Mouse (Mus musculus) MEL (cell line): Measurements from ENCODE around the gene Ube2g2.

Source experiments
- CTCF ChIP-seq, 3 experiments: IDR thresholded peaks in 2 of 3; conservative IDR thresholded peaks in 1 of 3; 2 replicates each; pipeline ENCODE4 v1.5.1; 2011 to 2012; ENCODE audit warnings: low read length in 3 of 3, low read depth in 2 of 3, mild to moderate bottlenecking in 2 of 3, improper control_type of control experiment in 1 of 3, inconsistent platforms in 1 of 3, mixed read lengths in 1 of 3, moderate library complexity in 1 of 3; ENCODE audit not compliant: control insufficient read depth in 1 of 3, insufficient read depth in 1 of 3, poor library complexity in 1 of 3, severe bottlenecking in 1 of 3
- MAX ChIP-seq: IDR thresholded peaks from 2 replicates; pipeline ENCODE4 v1.6.1; 2011; ENCODE audit warnings: low read length, improper control_type of control experiment
- USF2 ChIP-seq, 2 experiments: IDR thresholded peaks; 2 replicates each; pipeline ENCODE4 v1.6.1; 2011 to 2012; ENCODE audit warnings: improper control_type of control experiment in 2 of 2, low read length in 2 of 2, borderline replicate concordance in 1 of 2, inconsistent platforms in 1 of 2, low read depth in 1 of 2, mild to moderate bottlenecking in 1 of 2; ENCODE audit not compliant: insufficient read depth in 1 of 2

GRCm38 (mm10) chr10:77685895-77686664 lies 64.0 kb downstream of the Ube2g2 start, which contains the start of gene Tspear:
- TF ChIP-seq USF2 (IDR thresholded peaks at IDR 0.05; ENCODE audit: borderline replicate concordance in 1 of 2, insufficient read depth in 1 of 2, low read depth in 1 of 2, low read length in 2 of 2) (no peak), CTCF (IDR thresholded peaks at IDR 0.05 in 2 of 3, conservative IDR thresholded peaks at IDR 0.05 in 1 of 3; ENCODE audit: control insufficient read depth in 1 of 3, insufficient read depth in 1 of 3, low read depth in 2 of 3, low read length in 3 of 3, poor library complexity in 1 of 3, severe bottlenecking in 1 of 3) (no peak), MAX (no peak)
